Mouse (Mus musculus) MEL (cell line): ENCODE data around the gene Nop2.

ENCODE experiments used
- CHD1 ChIP-seq: IDR thresholded peaks from 2 replicates; pipeline ENCODE4 v1.6.1; 2012; ENCODE audit warnings: low read depth, mild to moderate bottlenecking, inconsistent platforms, low read length, improper control_type of control experiment
- CTCF ChIP-seq, 3 experiments: IDR thresholded peaks in 2 of 3; conservative IDR thresholded peaks in 1 of 3; 2 replicates each; pipeline ENCODE4 v1.5.1; 2011 to 2012; ENCODE audit warnings: low read length in 3 of 3, low read depth in 2 of 3, mild to moderate bottlenecking in 2 of 3, improper control_type of control experiment in 1 of 3, inconsistent platforms in 1 of 3, mixed read lengths in 1 of 3, moderate library complexity in 1 of 3; ENCODE audit not compliant: control insufficient read depth in 1 of 3, insufficient read depth in 1 of 3, poor library complexity in 1 of 3, severe bottlenecking in 1 of 3
- EP300 ChIP-seq, 2 experiments: IDR thresholded peaks; 2 replicates each; pipeline ENCODE4 v1.6.1; 2011; ENCODE audit warnings: improper control_type of control experiment in 2 of 2, low read length in 2 of 2, low read depth in 1 of 2, mild to moderate bottlenecking in 1 of 2
- GABPA ChIP-seq: IDR thresholded peaks from 2 replicates; pipeline ENCODE4 v1.6.1; 2012; ENCODE audit warnings: low read depth, mild to moderate bottlenecking, inconsistent platforms, low read length, improper control_type of control experiment, moderate library complexity
- HCFC1 ChIP-seq: IDR thresholded peaks from 2 replicates; pipeline ENCODE4 v1.6.1; 2012; ENCODE audit warnings: low read depth, mild to moderate bottlenecking, inconsistent platforms, low read length, improper control_type of control experiment, moderate library complexity
- KAT2A ChIP-seq: conservative IDR thresholded peaks from 2 replicates; pipeline ENCODE4 v1.6.1; 2012; ENCODE audit warnings: low read depth, low read length, improper control_type of control experiment, inconsistent platforms
- MYC ChIP-seq: IDR thresholded peaks from 2 replicates; pipeline ENCODE4 v1.6.1; 2011; ENCODE audit warnings: low read depth, mild to moderate bottlenecking, low read length, improper control_type of control experiment, moderate library complexity
- POLR2A ChIP-seq, 2 experiments: IDR thresholded peaks; 2 replicates each; pipeline ENCODE4 v1.6.1; 2011 to 2012; ENCODE audit warnings: low read length in 2 of 2, mild to moderate bottlenecking in 2 of 2, control low read depth in 1 of 2, improper control_type of control experiment in 1 of 2, low read depth in 1 of 2, moderate library complexity in 1 of 2; ENCODE audit not compliant: control insufficient read depth in 1 of 2, insufficient read depth in 1 of 2, poor library complexity in 1 of 2
- TAL1 ChIP-seq: IDR thresholded peaks from 2 replicates; pipeline ENCODE4 v1.6.1; 2012; ENCODE audit warnings: mild to moderate bottlenecking, inconsistent platforms, low read length, moderate library complexity, mixed read lengths
- USF1 ChIP-seq: IDR thresholded peaks from 2 replicates; pipeline ENCODE4 v1.6.1; 2014; ENCODE audit warnings: low read depth, mild to moderate bottlenecking, inconsistent platforms, low read length, improper control_type of control experiment, moderate library complexity
- ZKSCAN1 ChIP-seq: IDR thresholded peaks from 2 replicates; pipeline ENCODE4 v1.6.1; 2012; ENCODE audit warnings: low read depth, mild to moderate bottlenecking, inconsistent platforms, low read length, improper control_type of control experiment, moderate library complexity
- ZMIZ1 ChIP-seq: IDR thresholded peaks from 2 replicates; pipeline ENCODE4 v1.6.1; 2012; ENCODE audit warnings: low read depth, mild to moderate bottlenecking, inconsistent platforms, low read length, improper control_type of control experiment, moderate library complexity
- ZNF384 ChIP-seq: IDR thresholded peaks from 2 replicates; pipeline ENCODE4 v1.6.1; 2012; ENCODE audit warnings: low read depth, mild to moderate bottlenecking, inconsistent platforms, low read length, improper control_type of control experiment

- TF ChIP-seq CHD1: no peak
- no peak for TF ChIP-seq GABPA
- no peak for TF ChIP-seq MYC
- TF ChIP-seq ZMIZ1: no peak
- TF ChIP-seq CTCF (IDR thresholded peaks at IDR 0.05 in 2 of 3, conservative IDR thresholded peaks at IDR 0.05 in 1 of 3; ENCODE audit: control insufficient read depth in 1 of 3, insufficient read depth in 1 of 3, low read depth in 2 of 3, low read length in 3 of 3, poor library complexity in 1 of 3, severe bottlenecking in 1 of 3): no peak
- TF ChIP-seq POLR2A (IDR thresholded peaks at IDR 0.05; ENCODE audit: control insufficient read depth in 1 of 2, insufficient read depth in 1 of 2, low read depth in 1 of 2, low read length in 2 of 2, poor library complexity in 1 of 2): no peak
- no peak for TF ChIP-seq KAT2A
- no peak for TF ChIP-seq ZNF384
- TF ChIP-seq HCFC1: no peak
- TF ChIP-seq USF1: no peak
- TF ChIP-seq ZKSCAN1: no peak
- no peak for TF ChIP-seq EP300 (IDR thresholded peaks at IDR 0.05; ENCODE audit: low read depth in 1 of 2, low read length in 2 of 2)
- TF ChIP-seq TAL1: no peak
Measured at GRCm38 (mm10) chr6:125119387-125119786, 12.3 kb upstream of the Nop2 start.
